Mouse (Mus musculus): ENCODE measurements around the gene Aurkb. TPM values are rescaled to one million over a fixed set of nuclear protein-coding genes. Genes with fewer than 3 reads are reported as not detected.
A peak's percentile ranks its signal among the peaks of the same experiment; 100 is the strongest.
"Not testable (repeated sequence)": the region's sequence is repeated elsewhere in the genome, so short reads cannot be mapped to it uniquely, and the experiment has no call there.

The Aurkb gene
- polyA plus RNA-seq, 1 experiment from 2014 or later: 61.7 TPM

DNA sequence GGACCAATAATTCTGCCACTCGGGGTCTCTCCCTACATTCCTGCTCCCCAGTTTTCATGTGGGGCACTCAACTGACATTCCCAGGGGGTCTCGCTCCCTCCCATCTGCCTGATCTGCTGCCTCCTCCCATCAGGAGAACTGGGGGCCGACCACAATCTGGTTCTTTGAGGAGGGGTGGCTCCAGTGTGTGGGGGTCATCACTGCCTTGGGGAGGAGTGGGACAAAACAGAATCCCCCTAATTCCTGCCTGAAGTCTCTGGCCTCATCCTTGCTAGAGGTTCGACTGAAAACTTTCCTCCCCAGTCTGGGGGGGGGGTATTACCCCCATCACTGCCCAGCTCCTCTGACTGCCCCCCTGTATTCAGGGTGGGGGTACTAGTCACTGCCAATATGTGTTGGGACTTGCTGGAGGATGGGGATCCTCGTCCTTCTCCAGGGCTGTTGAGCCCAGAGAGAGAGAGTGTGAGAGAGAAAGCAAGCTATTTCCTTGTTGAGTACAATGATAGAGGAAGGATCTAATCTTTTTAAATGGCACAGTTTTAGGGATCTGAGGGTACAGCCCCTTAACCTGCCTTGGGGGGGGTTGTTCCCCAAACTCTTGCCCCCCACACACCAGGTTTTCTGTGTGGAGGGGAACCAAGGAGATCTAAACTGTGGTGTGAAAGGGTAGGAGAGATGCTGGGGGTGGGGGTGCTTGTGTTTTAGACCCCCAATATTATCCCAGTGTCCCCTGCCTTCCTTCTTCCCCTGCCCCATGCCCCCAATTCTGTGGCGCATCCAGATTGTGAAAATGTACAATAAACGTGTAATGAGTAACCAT lies 46.3 kb downstream of the Aurkb start:
- no peak for ATAC-seq (ENCODE audit: insufficient number of reproducible peaks, insufficient read depth, low FRiP score, low read depth)
- no peaks in the 10 kb centered on the region for H3K9me3 ChIP-seq (ENCODE audit: control insufficient read depth, low read length)
- 61% methylated on average over 7 of the region's 7 CpGs for WGBS
- no peak overlapping the region for H3K4me3 ChIP-seq (ENCODE audit: control insufficient read depth in 1 of 2, insufficient read depth in 1 of 2, low read depth in 1 of 2, low read length in 2 of 2)
- H3K4me2 ChIP-seq (ENCODE audit: low read length): no peak overlapping the region
- peaks cover 34% of the 10 kb centered on the region for H3K36me3 ChIP-seq (ENCODE audit: control insufficient read depth, insufficient read depth, low read length)
- no peaks in the 10 kb centered on the region for H3K27me3 ChIP-seq (ENCODE audit: control insufficient read depth, insufficient read depth, low read length)
- no peak overlapping the region; a peak in 1 of 4 replicates for H3K27ac ChIP-seq (replicated peaks in 1 of 2; ENCODE audit: control insufficient read depth in 1 of 2, insufficient read depth in 1 of 2, low read depth in 2 of 2, low read length in 2 of 2)
- peaks cover 17 to 46% of the 10 kb centered on the region in 2 experiments for H3K4me1 ChIP-seq (ENCODE audit: control insufficient read depth in 2 of 2, insufficient read depth in 2 of 2, low read length in 2 of 2)
- H3K9ac ChIP-seq (ENCODE audit: low read length): no peak overlapping the region

DNA sequence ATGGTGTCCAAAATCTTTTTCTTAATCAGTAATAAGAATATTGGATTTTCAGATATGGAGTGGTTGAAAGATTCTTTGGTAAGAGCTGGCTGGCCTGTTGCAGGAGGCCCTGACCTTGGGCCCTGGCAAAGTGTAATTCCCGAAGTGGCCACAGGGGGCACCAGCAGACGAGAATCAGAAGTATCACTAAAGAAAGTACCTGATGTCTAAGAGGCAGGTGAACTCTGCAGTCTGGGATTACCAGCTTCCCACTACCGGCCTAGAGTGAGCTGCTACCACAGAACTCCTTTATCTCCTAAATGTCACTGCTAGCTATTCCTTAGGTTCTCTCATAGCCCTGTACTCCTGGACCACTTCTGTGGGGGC lies 46.9 kb downstream of the Aurkb start:
- 3% methylated on average over 3 of the region's 3 CpGs for WGBS
- H3K27me3 ChIP-seq (ENCODE audit: control insufficient read depth, insufficient read depth, low read length): no peaks in the 10 kb centered on the region
- H3K4me1 ChIP-seq (ENCODE audit: control insufficient read depth in 2 of 2, insufficient read depth in 2 of 2, low read length in 2 of 2): peaks cover 16 to 42% of the 10 kb centered on the region in 2 experiments
- no peaks in the 10 kb centered on the region for H3K9me3 ChIP-seq (ENCODE audit: control insufficient read depth, low read length)
- H3K36me3 ChIP-seq (ENCODE audit: control insufficient read depth, insufficient read depth, low read length): peaks cover 34% of the 10 kb centered on the region
- ATAC-seq (ENCODE audit: insufficient number of reproducible peaks, insufficient read depth, low FRiP score, low read depth): no peak
- no peak overlapping the region for H3K4me2 ChIP-seq (ENCODE audit: low read length)
- H3K27ac ChIP-seq (replicated peaks in 1 of 2; ENCODE audit: control insufficient read depth in 1 of 2, insufficient read depth in 1 of 2, low read depth in 2 of 2, low read length in 2 of 2): peak overlapping the region in 1 of 2 experiments; percentile 39; a peak in 1 of 4 replicates
- H3K4me3 ChIP-seq (ENCODE audit: control insufficient read depth in 1 of 2, insufficient read depth in 1 of 2, low read depth in 1 of 2, low read length in 2 of 2): no peak overlapping the region
- H3K9ac ChIP-seq (ENCODE audit: low read length): no peak overlapping the region

DNA sequence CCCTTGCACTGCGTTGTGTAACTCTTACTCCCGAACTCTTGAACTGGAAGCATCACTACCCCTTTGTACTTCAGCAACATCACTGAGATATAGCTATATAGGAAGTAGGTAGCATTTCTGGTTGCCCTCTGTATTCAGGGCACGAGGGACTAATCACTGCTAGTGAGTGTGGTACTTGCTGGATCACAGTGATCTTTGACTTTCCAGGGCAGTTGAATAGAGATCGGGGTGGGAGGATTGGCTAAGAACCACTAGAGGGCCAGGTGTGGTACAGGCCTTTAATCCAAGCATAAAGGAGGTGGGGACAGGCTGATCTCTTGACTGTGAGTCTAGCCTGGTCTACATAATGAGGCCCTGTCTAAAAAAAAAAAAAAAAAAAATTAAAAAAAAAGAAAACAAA lies 47.4 kb downstream of the Aurkb start:
- Histone ChIP-seq H3K4me3 (ENCODE audit: control insufficient read depth in 1 of 2, insufficient read depth in 1 of 2, low read depth in 1 of 2, low read length in 2 of 2) (no peak overlapping the region), H3K9ac (ENCODE audit: low read length) (no peak overlapping the region), H3K4me2 (ENCODE audit: low read length) (no peak overlapping the region), H3K9me3 (ENCODE audit: control insufficient read depth, low read length) (no peaks in the 10 kb centered on the region), H3K27me3 (ENCODE audit: control insufficient read depth, insufficient read depth, low read length) (no peaks in the 10 kb centered on the region), H3K27ac (replicated peaks in 1 of 2; ENCODE audit: control insufficient read depth in 1 of 2, insufficient read depth in 1 of 2, low read depth in 2 of 2, low read length in 2 of 2) (peak overlapping the region in 1 of 2 experiments; percentile 39; a peak in 1 of 4 replicates), H3K4me1 (ENCODE audit: control insufficient read depth in 2 of 2, insufficient read depth in 2 of 2, low read length in 2 of 2) (peaks cover 17 to 43% of the 10 kb centered on the region in 2 experiments), H3K36me3 (ENCODE audit: control insufficient read depth, insufficient read depth, low read length) (peaks cover 34% of the 10 kb centered on the region)
- no peak for ATAC-seq (ENCODE audit: insufficient number of reproducible peaks, insufficient read depth, low FRiP score, low read depth)
- WGBS: 86% methylated on average over 4 of the region's 4 CpGs

DNA sequence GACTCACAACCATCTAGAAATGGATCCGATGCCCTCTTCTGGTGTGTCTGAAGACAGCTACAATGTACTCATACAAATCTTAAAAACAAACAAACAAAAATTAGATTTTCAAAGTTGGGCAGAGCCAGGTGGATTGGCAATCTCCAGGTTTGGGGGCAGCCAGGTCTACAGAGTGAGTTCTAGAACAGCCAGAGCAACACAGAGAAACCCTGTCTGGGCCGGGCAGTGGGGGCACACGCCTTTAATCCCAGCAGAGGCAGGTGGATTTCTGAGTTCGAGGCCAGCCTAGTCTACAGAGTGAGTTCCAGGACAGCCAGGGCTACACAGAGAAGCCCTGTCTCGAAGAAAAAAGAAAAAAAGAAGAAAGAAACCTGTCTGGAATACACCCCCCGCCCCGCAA lies 48.4 kb downstream of the Aurkb start:
- H3K4me1 ChIP-seq (ENCODE audit: control insufficient read depth in 2 of 2, insufficient read depth in 2 of 2, low read length in 2 of 2): peaks cover 22 to 49% of the 10 kb centered on the region in 2 experiments
- not testable (repeated sequence) for H3K4me2 ChIP-seq (ENCODE audit: low read length); H3K4me3 ChIP-seq (ENCODE audit: control insufficient read depth in 1 of 2, insufficient read depth in 1 of 2, low read depth in 1 of 2, low read length in 2 of 2); ATAC-seq (ENCODE audit: insufficient number of reproducible peaks, insufficient read depth, low FRiP score, low read depth); H3K9me3 ChIP-seq (ENCODE audit: control insufficient read depth, low read length); H3K27me3 ChIP-seq (ENCODE audit: control insufficient read depth, insufficient read depth, low read length); H3K9ac ChIP-seq (ENCODE audit: low read length)
- peaks cover 34% of the 10 kb centered on the region for H3K36me3 ChIP-seq (ENCODE audit: control insufficient read depth, insufficient read depth, low read length)
- H3K27ac ChIP-seq (replicated peaks in 1 of 2; ENCODE audit: control insufficient read depth in 1 of 2, insufficient read depth in 1 of 2, low read depth in 2 of 2, low read length in 2 of 2): peak overlapping the region in 1 of 2 experiments; percentile 90; a peak in 2 of 4 replicates
- 84% methylated on average over 7 of the region's 7 CpGs for WGBS

DNA sequence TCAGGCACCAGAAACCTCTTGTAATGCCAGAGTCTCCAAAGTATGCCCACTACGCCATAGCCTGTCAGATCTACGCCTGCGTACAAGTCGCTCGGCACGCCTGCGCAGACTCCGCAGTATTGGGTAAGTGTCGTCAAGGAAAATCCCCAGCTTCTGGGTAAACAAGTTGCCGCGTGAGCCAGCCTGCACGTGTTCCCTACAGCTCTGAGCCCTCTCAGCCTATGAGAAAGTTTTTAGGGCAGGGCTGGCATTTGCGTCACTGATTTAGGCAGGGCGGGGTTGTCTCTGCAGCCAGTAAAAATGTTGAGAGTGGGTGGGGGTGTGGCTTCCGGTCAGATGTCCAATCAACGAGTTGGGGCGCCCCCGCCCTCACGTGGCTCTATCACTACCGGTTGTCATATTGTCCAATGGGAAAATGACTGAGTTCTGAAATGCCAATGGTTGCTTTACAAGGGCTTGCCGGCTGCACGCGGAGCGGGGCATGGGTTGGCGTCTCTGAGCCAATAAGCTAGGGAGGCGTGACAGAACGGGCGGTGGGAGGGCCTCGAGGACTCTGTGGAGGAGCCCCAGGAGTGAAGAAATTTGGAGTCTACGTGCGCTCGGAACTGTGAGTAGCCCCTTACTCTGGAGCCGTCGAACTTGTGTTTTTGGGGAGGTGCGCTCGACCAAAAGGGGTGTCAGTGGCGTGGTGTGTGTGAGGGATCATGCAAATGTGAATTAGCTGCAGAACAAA lies 49.4 kb downstream of the Aurkb start, which contains the start of gene Per1:
TSS of gene Per1 (plus strand) at position 521 of the 733 bp plus-strand sequence.
- Histone ChIP-seq H3K9ac (ENCODE audit: low read length) (peak within 1 kb of the TSS; percentile 88), H3K9me3 (ENCODE audit: control insufficient read depth, low read length) (no peaks in the 10 kb centered on the region), H3K27ac (replicated peaks in 1 of 2; ENCODE audit: control insufficient read depth in 1 of 2, insufficient read depth in 1 of 2, low read depth in 2 of 2, low read length in 2 of 2) (peak within 1 kb of the TSS; percentile 98 to 99), H3K4me2 (ENCODE audit: low read length) (peak within 1 kb of the TSS; percentile 93), H3K27me3 (ENCODE audit: control insufficient read depth, insufficient read depth, low read length) (no peaks in the 10 kb centered on the region), H3K4me3 (ENCODE audit: control insufficient read depth in 1 of 2, insufficient read depth in 1 of 2, low read depth in 1 of 2, low read length in 2 of 2) (peak within 1 kb of the TSS; percentile 65 to 88), H3K4me1 (ENCODE audit: control insufficient read depth in 2 of 2, insufficient read depth in 2 of 2, low read length in 2 of 2) (peaks cover 25 to 49% of the 10 kb centered on the region in 2 experiments), H3K36me3 (ENCODE audit: control insufficient read depth, insufficient read depth, low read length) (peaks cover 27% of the 10 kb centered on the region)
- WGBS: under 1% methylated on average over 37 of the region's 37 CpGs
- peak; percentile 85 for ATAC-seq (ENCODE audit: insufficient number of reproducible peaks, insufficient read depth, low FRiP score, low read depth)

DNA sequence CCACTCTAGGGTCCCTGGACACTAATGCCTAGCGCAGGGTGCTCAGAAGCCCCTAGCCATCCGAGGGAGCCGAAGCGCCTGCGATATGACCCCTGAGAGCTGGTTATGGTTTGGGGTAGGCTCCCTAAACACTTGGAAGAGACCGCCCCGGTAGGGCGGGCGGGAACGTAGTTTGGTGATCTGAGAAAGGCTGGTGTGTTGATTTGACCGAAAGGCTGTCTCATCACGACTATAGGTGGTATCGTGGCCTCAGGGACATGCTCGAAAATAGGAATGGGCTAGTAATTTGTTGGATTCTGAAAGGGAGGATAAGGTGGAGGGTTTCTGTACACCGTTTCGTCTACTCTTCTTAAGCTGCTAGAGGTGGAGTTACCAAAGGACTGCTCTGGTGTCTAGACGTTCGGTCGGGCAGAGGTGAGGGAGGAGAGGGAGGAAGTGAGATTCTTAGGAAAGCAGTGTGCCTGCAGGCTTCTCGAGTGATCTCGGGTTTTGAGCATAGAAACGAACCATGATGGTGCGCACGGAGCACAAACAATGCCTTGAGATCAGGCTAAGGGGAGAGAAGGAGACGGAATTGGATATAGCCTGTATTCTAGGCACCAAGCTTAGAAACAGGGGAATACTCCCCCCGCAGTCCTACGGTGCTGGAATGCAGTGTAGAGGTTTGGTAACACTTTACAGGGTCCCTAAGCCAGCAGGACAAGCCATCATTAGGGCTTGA lies 50.2 kb downstream of the Aurkb start:
- WGBS: 1% methylated on average over 27 of the region's 27 CpGs
- no peaks in the 10 kb centered on the region for H3K27me3 ChIP-seq (ENCODE audit: control insufficient read depth, insufficient read depth, low read length)
- peak overlapping the region; percentile 98 to 99 for H3K27ac ChIP-seq (replicated peaks in 1 of 2; ENCODE audit: control insufficient read depth in 1 of 2, insufficient read depth in 1 of 2, low read depth in 2 of 2, low read length in 2 of 2)
- H3K4me3 ChIP-seq (ENCODE audit: control insufficient read depth in 1 of 2, insufficient read depth in 1 of 2, low read depth in 1 of 2, low read length in 2 of 2): peak overlapping the region; percentile 65 to 88
- H3K4me1 ChIP-seq (ENCODE audit: control insufficient read depth in 2 of 2, insufficient read depth in 2 of 2, low read length in 2 of 2): peaks cover 29 to 48% of the 10 kb centered on the region in 2 experiments
- H3K9me3 ChIP-seq (ENCODE audit: control insufficient read depth, low read length): no peaks in the 10 kb centered on the region
- no peak for ATAC-seq (ENCODE audit: insufficient number of reproducible peaks, insufficient read depth, low FRiP score, low read depth)
- peak overlapping the region; percentile 88 for H3K9ac ChIP-seq (ENCODE audit: low read length)
- peak overlapping the region; percentile 93 for H3K4me2 ChIP-seq (ENCODE audit: low read length)
- peaks cover 23% of the 10 kb centered on the region for H3K36me3 ChIP-seq (ENCODE audit: control insufficient read depth, insufficient read depth, low read length)

DNA sequence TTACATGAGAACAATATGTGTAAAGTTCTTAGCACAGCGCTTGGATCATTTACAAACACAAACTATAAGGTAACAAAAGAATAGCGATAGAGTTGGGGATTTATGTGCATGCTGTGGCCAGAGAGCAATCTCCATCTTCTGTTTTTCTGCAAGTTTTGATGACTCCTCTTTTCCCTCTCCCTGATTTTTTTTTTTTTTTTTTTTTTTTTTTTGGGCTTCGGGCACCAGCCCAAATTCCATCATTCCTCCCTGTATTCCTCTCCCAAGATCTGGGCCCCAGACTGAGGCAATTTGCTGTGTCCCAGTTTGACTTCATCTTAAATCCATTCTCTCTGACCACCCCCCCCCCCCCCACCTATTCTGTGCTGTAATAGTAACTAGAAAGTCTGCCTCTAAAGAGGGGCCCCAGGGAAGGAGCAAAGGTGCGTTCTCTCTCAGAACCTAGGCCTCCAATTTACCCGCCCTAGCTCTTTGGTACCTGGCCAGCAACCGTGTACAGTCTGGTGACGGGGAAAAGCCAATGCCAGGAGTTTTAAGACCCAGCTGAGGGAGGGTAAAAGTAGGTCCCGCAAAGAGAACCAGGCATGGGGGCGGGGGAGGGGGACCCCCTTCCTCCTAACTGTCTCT lies 51.0 kb downstream of the Aurkb start:
- no peak for ATAC-seq (ENCODE audit: insufficient number of reproducible peaks, insufficient read depth, low FRiP score, low read depth)
- Histone ChIP-seq H3K4me1 (ENCODE audit: control insufficient read depth in 2 of 2, insufficient read depth in 2 of 2, low read length in 2 of 2) (peaks cover 29 to 47% of the 10 kb centered on the region in 2 experiments), H3K27ac (replicated peaks in 1 of 2; ENCODE audit: control insufficient read depth in 1 of 2, insufficient read depth in 1 of 2, low read depth in 2 of 2, low read length in 2 of 2) (peak overlapping the region; percentile 89 to 99), H3K36me3 (ENCODE audit: control insufficient read depth, insufficient read depth, low read length) (peaks cover 23% of the 10 kb centered on the region), H3K9ac (ENCODE audit: low read length) (peak overlapping the region; percentile 88), H3K9me3 (ENCODE audit: control insufficient read depth, low read length) (no peaks in the 10 kb centered on the region), H3K4me3 (ENCODE audit: control insufficient read depth in 1 of 2, insufficient read depth in 1 of 2, low read depth in 1 of 2, low read length in 2 of 2) (peak overlapping the region; percentile 39 to 65), H3K4me2 (ENCODE audit: low read length) (peak overlapping the region; percentile 93), H3K27me3 (ENCODE audit: control insufficient read depth, insufficient read depth, low read length) (no peaks in the 10 kb centered on the region)
- 13% methylated on average over 9 of the region's 9 CpGs for WGBS
